ENCODE assay signal across 8 mouse cellular contexts in genomic region chr17:48774172-48774890, GRCm38 (mm10).
DNase-seq lines count a peak whose midpoint lies in the region; ATAC-seq lines count a peak whose summit lies in the region.

No protein-coding gene starts in this region.

- H3K4me2 ChIP-seq in kidney, embryonic 14.5 days (replicated peaks; ENCODE audit: low read depth, low read length), result no peak overlapping the region
- H3K4me2 ChIP-seq in midbrain, embryonic 14.5 days (ENCODE audit: low read length), result no peak overlapping the region

- H3K9ac ChIP-seq in kidney, embryonic 14.5 days (ENCODE audit: low read depth, low read length), result no peak overlapping the region
- H3K9ac ChIP-seq in midbrain, embryonic 14.5 days (replicated peaks; ENCODE audit: low read length), result no peak overlapping the region

- no peak overlapping the region for H3K27ac ChIP-seq in heart, embryonic 10.5 days
- no peak overlapping the region for H3K27ac ChIP-seq in kidney, embryonic 14.5 days (ENCODE audit: low read depth, low read length)
- peak overlapping the region; percentile 14 for H3K27ac ChIP-seq in midbrain, embryonic 14.5 days (replicated peaks; ENCODE audit: low read depth, low read length)

- H3K36me3 ChIP-seq in heart, embryonic 10.5 days, result no peaks in the 10 kb centered on the region
- H3K36me3 ChIP-seq in kidney, embryonic 14.5 days (ENCODE audit: control insufficient read depth, insufficient read depth, low read length), result no peaks in the 10 kb centered on the region
- no peaks in the 10 kb centered on the region for H3K36me3 ChIP-seq in midbrain, embryonic 14.5 days (ENCODE audit: control insufficient read depth, insufficient read depth, low read length)

- H3K27me3 ChIP-seq in heart, embryonic 10.5 days (ENCODE audit: insufficient read depth, poor library complexity, severe bottlenecking), result 0 out of 2 replicates have a peak, but pooled peaks cover 6% of the 10 kb centered on the region
- H3K27me3 ChIP-seq in kidney, embryonic 14.5 days (ENCODE audit: control insufficient read depth, insufficient read depth, low read length), result no peaks in the 10 kb centered on the region
- H3K27me3 ChIP-seq in midbrain, embryonic 14.5 days (ENCODE audit: control insufficient read depth, insufficient read depth, low read length), result no peaks in the 10 kb centered on the region

- H3K4me1 ChIP-seq in heart, embryonic 10.5 days, result peaks cover 16% of the 10 kb centered on the region; the same call in 1 of the 2 replicates
- H3K4me1 ChIP-seq in kidney, embryonic 14.5 days (ENCODE audit: control insufficient read depth, insufficient read depth, low read length), result no peaks in the 10 kb centered on the region
- H3K4me1 ChIP-seq in midbrain, embryonic 14.5 days (ENCODE audit: control insufficient read depth, insufficient read depth, low read length), result peaks cover 48% of the 10 kb centered on the region

- WGBS in heart, embryonic 10.5 days, result 72% methylated on average over 15 of the region's 15 CpGs
- WGBS in kidney, embryonic 14.5 days, result 46% methylated on average over 15 of the region's 15 CpGs
- WGBS in midbrain, embryonic 14.5 days, result 6% methylated on average over 15 of the region's 15 CpGs

- H3K9me3 ChIP-seq in heart, embryonic 10.5 days, result no peaks in the 10 kb centered on the region
- no peaks in the 10 kb centered on the region for H3K9me3 ChIP-seq in kidney, embryonic 14.5 days (ENCODE audit: control insufficient read depth, low read length)
- no peaks in the 10 kb centered on the region for H3K9me3 ChIP-seq in midbrain, embryonic 14.5 days (ENCODE audit: control insufficient read depth, low read length)

- peak; percentile 35; the same call in 1 of the 2 replicates for ATAC-seq in kidney, embryonic 14.5 days (ENCODE audit: low FRiP score, low TSS enrichment)
- ATAC-seq in midbrain, embryonic 14.5 days (ENCODE audit: low FRiP score, low TSS enrichment), result peak; percentile 51; the same call in 1 of the 2 replicates

- peak; percentile 97 for DNase-seq in heart, adult 11 months
- DNase-seq in heart, embryonic 10.5 days (ENCODE audit: low spot score), result no peak
- peak; percentile 31 for DNase-seq in gastrocnemius, postnatal 10 days
- peak; percentile 76 for DNase-seq in midbrain, embryonic 14.5 days
- DNase-seq in B cell, adult 2 months, result no peak
- no peak for DNase-seq in spleen, postnatal 10 days (ENCODE audit: low spot score in 2 of 2)
- no peak for DNase-seq in adrenal gland, adult 2 months

- no peak overlapping the region for H3K4me3 ChIP-seq in heart, embryonic 10.5 days
- H3K4me3 ChIP-seq in kidney, embryonic 14.5 days (ENCODE audit: low read length), result no peak overlapping the region
- no peak overlapping the region for H3K4me3 ChIP-seq in midbrain, embryonic 14.5 days (replicated peaks; ENCODE audit: low read depth, low read length)

Comparison
In these comparisons a context has a peak if more than half of its experiments do, and no peak if none do; other contexts are left out.
1. DNase-seq: peak in heart, adult 11 months (single experiment), gastrocnemius, postnatal 10 days (single experiment) and midbrain, embryonic 14.5 days (single experiment); none in heart, embryonic 10.5 days (single experiment), B cell, adult 2 months (0 of 2), spleen, postnatal 10 days (0 of 2) and adrenal gland, adult 2 months (single experiment).